ENCODE assay signal across 18 mouse cellular contexts in genomic region chrX:103490853-103491252, GRCm38 (mm10).
"Had no signal": no experiment of that assay in that cellular context is flagged by ENCODE, and none has a peak within 500 bp of the region (broad histone marks: within the 10 kb centered on the region; RNA-seq: fewer than 3 reads in every experiment).

No protein-coding gene starts in this region.

- H3K9ac ChIP-seq: liver, embryonic 14.5 days; lung, embryonic 14.5 days; midbrain, embryonic 12.5 days; neural tube, embryonic 13.5 days; neural tube, embryonic 15.5 days had no signal

- H3K27me3 ChIP-seq: midbrain, embryonic 12.5 days; neural tube, embryonic 13.5 days; neural tube, embryonic 15.5 days had no signal

- H3K36me3 ChIP-seq: midbrain, embryonic 10.5 days; midbrain, embryonic 12.5 days; neural tube, embryonic 13.5 days; neural tube, embryonic 15.5 days had no signal

- H3K27ac ChIP-seq: liver, embryonic 14.5 days; midbrain, embryonic 10.5 days; midbrain, embryonic 12.5 days; neural tube, embryonic 13.5 days; neural tube, embryonic 15.5 days had no signal

- ATAC-seq: midbrain, embryonic 16.5 days had no signal

- H3K4me2 ChIP-seq: lung, embryonic 14.5 days; midbrain, embryonic 12.5 days; neural tube, embryonic 13.5 days; neural tube, embryonic 15.5 days had no signal

- H3K4me3 ChIP-seq: midbrain, embryonic 10.5 days; midbrain, embryonic 12.5 days; myocyte; neural tube, embryonic 13.5 days; neural tube, embryonic 15.5 days had no signal

- DNase-seq: lung, embryonic 14.5 days; lung, postnatal 10 days; lung, postnatal 4 days; midbrain, embryonic 14.5 days; right cerebral cortex, adult 18-20 months; right cerebral cortex, postnatal 25 days; right cerebral cortex, postnatal 4 days; spleen, adult 18-20 months; thymus, adult 18-20 months; thymus, postnatal 14 days; thymus, postnatal 36 days had no signal

- H3K9me3 ChIP-seq: midbrain, embryonic 10.5 days; midbrain, embryonic 12.5 days; neural tube, embryonic 13.5 days; neural tube, embryonic 15.5 days had no signal
